Mouse (Mus musculus) embryo, embryonic 11.5 days (tissue): ENCODE data around the gene Gm21812.
"Not testable (repeated sequence)": the region's sequence is repeated elsewhere in the genome, so short reads cannot be mapped to it uniquely, and the experiment has no call there.

Source experiments
- DNase-seq: peaks from one replicate; pipeline ENCODE4 v3.0.0-alpha.2; 2012; ENCODE audit warnings: low read depth, low spot score

Gm21812 gene

DNA sequence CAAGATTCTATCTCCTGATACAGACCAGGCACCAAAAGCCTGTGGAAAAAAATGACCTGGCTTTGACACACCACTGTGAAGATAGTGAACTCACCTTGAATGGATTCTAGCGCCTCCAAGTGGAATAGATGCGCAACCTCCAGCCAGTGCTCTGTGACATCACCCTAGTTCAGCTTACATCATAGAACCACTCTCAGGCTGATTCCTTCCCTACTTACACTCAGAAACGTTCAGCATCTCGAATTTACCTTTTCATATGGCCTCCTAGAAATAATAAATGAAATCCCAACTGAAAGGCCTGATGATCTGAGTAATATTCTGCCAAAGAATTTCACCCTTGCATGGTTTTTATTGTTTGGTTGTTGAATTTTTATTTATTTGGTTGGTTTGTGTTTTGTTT is at the start of gene Gm21812:
TSS of gene Gm21812 (minus strand) at position 101 of the 400 bp plus-strand sequence.
- not testable (repeated sequence) for DNase-seq
